Mouse (Mus musculus) lung, postnatal 0 days (tissue): ENCODE results near the gene Fancd2os. TPM values are rescaled to one million over a fixed set of nuclear protein-coding genes. Genes with fewer than 3 reads are reported as not detected.

ENCODE experiments used
- ATAC-seq: fragments of 200-750 bp; cut with Nextera tagmentation; 2 replicates; pipeline ENCODE4 v1.8.0; 2017; ENCODE audit warnings: moderate library complexity
- DNase-seq: peaks from one replicate; pipeline ENCODE4 v3.0.0-alpha.2; 2016; ENCODE audit warnings: low spot score
- H3K27ac ChIP-seq: fragments of 300-500 bp; sonication (generic); 2 replicates; pipeline ENCODE4 v1.5.1; 2014; ENCODE audit warnings: antibody characterized with exemption, mild to moderate bottlenecking, low read length, mixed read lengths
- H3K27me3 ChIP-seq: fragments of 300-500 bp; sonication (generic); replicated peaks from 2 replicates; pipeline ENCODE4 v1.6.1; 2014; ENCODE audit warnings: low read length, mixed read lengths; ENCODE audit not compliant: insufficient read depth
- H3K36me3 ChIP-seq: fragments of 300-500 bp; sonication (generic); 2 replicates; pipeline ENCODE4 v1.6.1; 2014; ENCODE audit warnings: low read length, mixed read lengths; ENCODE audit not compliant: insufficient read depth
- H3K4me1 ChIP-seq: fragments of 300-500 bp; sonication (generic); 2 replicates; pipeline ENCODE4 v1.6.1; 2014; ENCODE audit warnings: antibody characterized with exemption, low read depth, low read length, mixed read lengths; ENCODE audit not compliant: insufficient read depth
- H3K4me2 ChIP-seq: fragments of 300-500 bp; sonication (generic); replicated peaks from 2 replicates; pipeline ENCODE4 v1.6.1; 2014; ENCODE audit warnings: low read depth, mild to moderate bottlenecking, low read length, moderate library complexity, mixed read lengths
- H3K4me3 ChIP-seq: fragments of 300-500 bp; sonication (generic); 2 replicates; pipeline ENCODE4 v1.5.1; 2014; ENCODE audit warnings: low read depth, low read length
- H3K9ac ChIP-seq: fragments of 300-500 bp; sonication (generic); replicated peaks from 2 replicates; pipeline ENCODE4 v1.6.1; 2014; ENCODE audit warnings: low read depth, mild to moderate bottlenecking
- H3K9me3 ChIP-seq: fragments of 300-500 bp; sonication (generic); 2 replicates; pipeline ENCODE4 v1.6.1; 2016; ENCODE audit warnings: low read length, mixed read lengths
- CTCF ChIP-seq: IDR thresholded peaks from 2 replicates; pipeline ENCODE4 v1.5.1; 2016; ENCODE audit warnings: antibody characterized with exemption, mild to moderate bottlenecking
- EP300 ChIP-seq: IDR thresholded peaks from 2 replicates; pipeline ENCODE4 v1.6.1; 2016; ENCODE audit warnings: antibody characterized with exemption, mild to moderate bottlenecking, control low read depth
- WGBS: fragments of 180-500 bp; shearing (Covaris S2); extraction: QIAGEN DNeasy Blood & Tissue Kit; methylation state at CpG from one replicate; pipeline ENCODE4 v1.1.7; 2014; 5-methylcytosine and 5-hydroxymethylcytosine counted together
- polyA plus RNA-seq: library from polyadenylated mRNA; unstranded; fragments of >200 nt; fragmentation: Nextera tagmentation; extraction: Ambion mirVana; gene quantifications from 2 replicates; pipeline ENCODE4 v1.2.1, GENCODE M21; 2015

Fancd2os gene
- polyA plus RNA-seq, 1 experiment from 2014 or later, result not detected

DNA sequence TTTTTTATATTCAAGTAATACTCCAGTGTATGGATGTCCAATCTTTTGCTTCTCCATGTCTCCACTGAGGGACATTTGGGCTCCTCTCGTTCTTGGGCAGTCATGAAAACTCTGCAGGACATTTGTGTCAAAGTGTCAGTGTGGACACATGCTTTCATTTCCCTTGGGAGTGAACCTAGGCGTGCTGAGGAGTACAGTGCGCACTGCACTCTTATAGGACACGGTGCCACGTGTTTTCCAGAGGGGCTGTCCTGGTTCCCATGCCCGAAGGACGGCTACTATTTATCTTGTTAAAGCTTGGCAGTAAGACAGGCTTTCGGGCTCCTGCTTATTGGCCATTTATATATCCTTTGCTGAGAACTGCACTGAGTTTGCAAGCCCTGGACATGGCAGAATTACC lies 42.1 kb upstream of the Fancd2os start:
- 71% methylated on average over 8 of the region's 8 CpGs for WGBS
- no peaks in the 10 kb centered on the region for H3K9me3 ChIP-seq

DNA sequence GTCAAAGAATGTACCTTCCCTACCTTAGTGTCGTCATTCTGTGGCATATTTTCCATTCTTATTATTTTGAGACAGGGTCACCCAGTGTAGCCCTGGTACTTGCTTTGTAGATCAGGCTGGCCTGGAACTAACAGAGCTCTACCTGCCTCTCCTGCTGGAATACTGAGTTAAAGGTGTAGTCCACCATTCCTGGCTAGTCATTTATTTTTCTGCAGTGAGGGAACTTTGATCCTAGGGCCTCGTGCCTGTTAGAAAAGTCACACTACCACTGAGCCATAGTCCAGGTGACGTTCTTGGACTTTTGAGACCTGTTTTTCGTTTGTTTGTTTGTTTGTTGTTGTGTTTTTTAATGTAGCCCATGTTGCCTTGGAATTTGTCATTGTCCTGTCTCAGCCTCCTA lies 38.7 kb upstream of the Fancd2os start:
- no peak overlapping the region for H3K9ac ChIP-seq
- H3K4me3 ChIP-seq, result no peak overlapping the region
- H3K27me3 ChIP-seq, result no peaks in the 10 kb centered on the region
- ATAC-seq (no peak), DNase-seq (no peak)
- H3K4me1 ChIP-seq, result no peaks in the 10 kb centered on the region
- no peak overlapping the region for H3K27ac ChIP-seq
- H3K9me3 ChIP-seq, result no peaks in the 10 kb centered on the region
- H3K36me3 ChIP-seq, result no peaks in the 10 kb centered on the region
- peak overlapping the region; percentile 74; the same call in 1 of the 2 replicates for H3K4me2 ChIP-seq
- WGBS, result 70% methylated on average over 4 of the region's 4 CpGs
- TF ChIP-seq CTCF (no peak), EP300 (no peak)

More for the DNA sequence above, 42.1 kb upstream of the Fancd2os start:
- H3K9ac ChIP-seq, result no peak overlapping the region
- no peak for ATAC-seq
- no peak overlapping the region for H3K27ac ChIP-seq
- H3K4me2 ChIP-seq, result no peak overlapping the region
- no peaks in the 10 kb centered on the region for H3K36me3 ChIP-seq
- no peak for DNase-seq
- no peaks in the 10 kb centered on the region for H3K27me3 ChIP-seq
- TF ChIP-seq EP300 (no peak), CTCF (no peak)
- no peaks in the 10 kb centered on the region for H3K4me1 ChIP-seq
- H3K4me3 ChIP-seq, result no peak overlapping the region

DNA sequence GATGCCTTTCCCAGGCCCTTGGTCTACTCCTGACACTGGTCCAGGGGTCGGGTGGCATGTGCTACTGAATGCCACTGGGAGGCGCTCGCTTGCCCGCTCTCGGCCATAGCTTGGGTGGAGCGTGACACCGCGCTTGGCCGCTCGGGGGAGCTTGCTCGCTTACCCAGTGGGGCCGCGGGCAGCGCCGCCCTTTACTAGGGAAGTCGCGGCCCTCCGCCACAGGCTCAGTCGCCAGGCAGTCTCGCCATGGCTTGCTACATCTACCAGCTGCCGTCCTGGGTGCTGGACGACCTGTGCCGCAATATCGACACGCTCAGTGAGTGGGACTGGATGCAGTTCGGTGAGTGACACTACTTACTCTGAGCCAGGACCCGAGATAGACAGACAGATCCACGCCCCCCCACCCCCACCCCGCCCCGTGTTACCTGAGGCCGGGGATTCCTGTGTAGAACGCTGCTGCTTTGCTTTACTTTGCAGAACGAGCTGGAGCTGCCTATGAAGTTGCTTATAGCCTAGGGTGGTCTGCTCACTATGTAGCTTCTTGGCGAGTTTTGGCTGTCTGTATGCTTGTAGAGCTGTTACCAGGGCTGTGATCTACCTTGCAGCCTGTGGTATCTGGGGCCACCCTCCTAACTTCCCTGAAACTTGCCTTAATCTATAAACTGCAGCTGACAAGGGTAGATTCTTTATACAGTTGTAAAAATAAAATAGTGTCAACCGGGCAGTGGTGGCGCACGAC lies 38.0 kb upstream of the Fancd2os start, which contains the start of gene Irak2:
Gene Irak2, plus strand, starts transcription at position 166 of the 739 bp plus-strand sequence.
- Histone ChIP-seq H3K27ac (peak within 1 kb of the TSS; percentile 38; the same call in 1 of the 2 replicates), H3K9me3 (no peaks in the 10 kb centered on the region), H3K4me2 (peak within 1 kb of the TSS; percentile 74), H3K4me3 (peak within 1 kb of the TSS; percentile 57), H3K27me3 (no peaks in the 10 kb centered on the region), H3K9ac (peak within 1 kb of the TSS; percentile 54), H3K4me1 (no peaks in the 10 kb centered on the region), H3K36me3 (no peaks in the 10 kb centered on the region)
- TF ChIP-seq CTCF (peak; percentile 100), EP300 (no peak)
- DNase-seq, result peak; percentile 97
- peak; percentile 98 for ATAC-seq
- 7% methylated on average over 37 of the region's 37 CpGs for WGBS

DNA sequence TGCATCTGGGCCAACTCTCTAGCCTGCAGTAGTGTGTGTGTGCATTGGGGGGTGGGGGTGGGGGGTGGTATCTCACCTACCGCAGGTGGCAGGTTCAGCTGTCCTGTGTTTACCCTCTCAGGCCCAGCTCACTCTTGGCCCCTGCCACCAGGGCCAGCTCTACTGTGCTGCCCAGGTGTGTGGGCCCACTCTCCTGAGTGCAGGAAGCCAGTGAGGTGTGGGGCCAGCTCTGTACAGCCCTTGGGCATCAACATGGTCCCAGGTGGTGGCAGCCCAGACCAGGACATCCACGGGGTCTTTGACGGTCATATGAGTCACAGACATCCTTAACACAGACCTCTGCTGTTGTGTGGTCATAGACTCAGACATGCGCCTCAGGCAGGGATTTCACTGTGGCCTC lies 32.3 kb upstream of the Fancd2os start:
- Histone ChIP-seq H3K4me3 (no peak overlapping the region), H3K4me1 (no peaks in the 10 kb centered on the region), H3K27ac (no peak overlapping the region), H3K27me3 (no peaks in the 10 kb centered on the region), H3K36me3 (peaks cover 9% of the 10 kb centered on the region), H3K9me3 (no peaks in the 10 kb centered on the region), H3K4me2 (no peak overlapping the region), H3K9ac (no peak overlapping the region)
- TF ChIP-seq EP300 (no peak), CTCF (no peak)
- DNase-seq, result no peak
- WGBS, result 86% methylated on average over 4 of the region's 4 CpGs
- ATAC-seq, result no peak

DNA sequence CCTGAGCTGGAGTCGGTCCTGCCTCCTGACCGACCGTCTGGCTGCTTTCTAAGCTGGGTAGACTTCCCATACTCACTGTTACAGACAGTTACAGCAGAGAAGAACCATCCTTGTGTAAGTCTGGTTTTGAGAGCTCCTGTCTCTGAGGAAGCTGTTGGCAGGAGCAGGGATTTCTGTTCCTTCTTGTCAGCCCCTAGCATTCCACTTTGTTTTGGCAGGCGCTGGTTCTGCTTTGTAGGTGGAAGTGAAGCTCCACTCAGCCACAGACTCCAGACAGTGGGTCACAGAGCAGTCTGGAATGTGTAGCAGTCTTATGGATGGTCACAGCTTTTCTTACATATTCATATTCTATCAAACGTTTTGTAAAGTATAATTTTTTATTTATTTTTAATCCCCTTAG lies 29.8 kb upstream of the Fancd2os start:
- Histone ChIP-seq H3K9me3 (no peaks in the 10 kb centered on the region), H3K36me3 (peaks cover 13% of the 10 kb centered on the region), H3K4me2 (no peak overlapping the region), H3K9ac (no peak overlapping the region), H3K4me3 (no peak overlapping the region), H3K27ac (no peak overlapping the region), H3K4me1 (no peaks in the 10 kb centered on the region; the same call in 1 of the 2 replicates), H3K27me3 (no peaks in the 10 kb centered on the region)
- WGBS, result 74% methylated on average over 5 of the region's 5 CpGs
- no peak for ATAC-seq
- DNase-seq, result no peak
- TF ChIP-seq EP300 (no peak), CTCF (no peak)

DNA sequence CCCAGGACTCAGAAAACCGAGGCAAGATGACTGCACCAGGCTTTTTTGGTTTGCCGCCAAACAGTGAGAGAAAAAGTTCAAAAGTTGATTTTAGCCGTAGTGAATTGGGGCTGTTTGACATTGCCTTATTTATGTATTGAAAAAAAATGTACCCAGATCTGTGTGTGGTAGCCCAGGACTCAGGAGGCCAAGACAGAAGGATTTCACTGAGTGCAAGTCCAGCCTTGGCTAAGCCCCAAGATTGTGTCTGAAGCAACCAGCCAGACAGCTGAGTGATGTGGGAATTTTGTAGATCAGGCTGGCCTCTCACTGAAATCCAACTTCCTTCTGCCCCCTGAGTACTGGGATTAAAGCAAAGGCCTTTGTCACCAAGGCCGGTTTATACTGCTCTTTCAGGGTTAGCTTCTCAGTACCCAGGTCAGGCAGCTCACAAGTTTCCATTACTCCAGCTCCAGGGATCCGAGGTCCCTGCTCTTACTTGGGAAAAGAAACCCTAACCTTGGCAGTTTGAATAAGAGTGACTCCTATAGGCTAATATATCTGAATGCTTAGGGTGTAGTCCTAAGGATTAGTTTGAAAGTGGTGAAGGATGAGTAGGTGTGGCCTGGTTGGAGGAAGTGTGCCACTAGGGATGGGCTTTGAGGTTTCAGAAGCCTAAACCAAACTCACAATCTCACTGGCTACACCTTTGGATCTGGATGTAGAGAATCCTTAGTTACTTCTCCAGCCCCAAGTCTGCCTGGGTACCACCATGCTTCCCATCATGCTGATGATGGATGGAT lies 24.7 kb upstream of the Fancd2os start:
- Histone ChIP-seq H3K9ac (peak overlapping the region; percentile 60; the same call in 1 of the 2 replicates), H3K27ac (no peak overlapping the region), H3K27me3 (no peaks in the 10 kb centered on the region), H3K9me3 (no peaks in the 10 kb centered on the region), H3K4me3 (peak overlapping the region; percentile 67; the same call in 1 of the 2 replicates), H3K4me1 (peaks cover 5% of the 10 kb centered on the region; the same call in 1 of the 2 replicates), H3K4me2 (peak overlapping the region; percentile 65), H3K36me3 (peaks cover 9% of the 10 kb centered on the region)
- TF ChIP-seq EP300, result no peak
- TF ChIP-seq CTCF, result no peak
- WGBS, result 38% methylated on average over 5 of the region's 5 CpGs
- ATAC-seq (no peak), DNase-seq (peak; percentile 39)
